Mouse (Mus musculus): ENCODE measurements around the gene Sspo. TPM values are rescaled to one million over a fixed set of nuclear protein-coding genes. Genes with fewer than 3 reads are reported as not detected.

Gene Sspo
- total RNA-seq (2014; rRNA removed), result 4.6 and 7.3 TPM in 2 replicates
- polyA plus RNA-seq (2015; fragmentation: Nextera tagmentation; extraction: Ambion mirVana), result 0.67 and 1.2 TPM in 2 replicates

DNA sequence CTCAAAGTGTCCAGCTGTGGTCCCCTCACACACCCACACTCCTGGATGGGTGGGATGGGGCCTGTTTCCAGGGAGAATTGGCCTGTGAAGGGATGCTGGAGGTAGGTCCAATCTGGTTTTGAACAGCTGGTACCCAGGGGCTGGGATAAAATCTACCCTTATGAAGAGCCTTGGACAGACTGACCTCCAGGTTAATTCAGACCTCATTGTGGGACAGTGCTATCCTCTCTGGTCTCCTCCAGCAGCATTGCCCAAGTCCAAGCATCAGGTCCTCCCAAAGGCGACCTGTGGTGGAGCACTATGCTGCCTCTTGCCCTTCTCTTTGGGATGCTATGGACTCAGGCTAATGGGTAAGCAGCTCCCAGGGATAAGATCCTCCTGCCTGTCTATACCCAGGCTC is at the start of gene Sspo:
TSS of gene Sspo (plus strand) at position 301 of the 400 bp plus-strand sequence.
- Histone ChIP-seq H3K27ac (ENCODE audit: low read depth, low read length) (no peak within 1 kb of the TSS), H3K36me3 (ENCODE audit: insufficient read depth, low read length) (no peaks in the 10 kb centered on the region), H3K27me3 (ENCODE audit: insufficient read depth, low read length) (no peaks in the 10 kb centered on the region), H3K9me3 (ENCODE audit: low read length) (no peaks in the 10 kb centered on the region), H3K4me2 (ENCODE audit: low read depth, low read length, poor library complexity, severe bottlenecking) (no peak within 1 kb of the TSS), H3K4me3 (ENCODE audit: low read depth, low read length) (no peak within 1 kb of the TSS), H3K9ac (replicated peaks; ENCODE audit: low read length, poor library complexity, severe bottlenecking) (no peak within 1 kb of the TSS), H3K4me1 (ENCODE audit: insufficient read depth, low read length) (peaks cover 5% of the 10 kb centered on the region; the same call in 1 of the 2 replicates)
- TF ChIP-seq CTCF (IDR thresholded peaks at IDR 0.05), result no peak
- ATAC-seq (ENCODE audit: low FRiP score) (no peak), DNase-seq (ENCODE audit: low spot score) (no peak)
- 85% methylated on average over 1 of the region's 1 CpGs for WGBS

DNA sequence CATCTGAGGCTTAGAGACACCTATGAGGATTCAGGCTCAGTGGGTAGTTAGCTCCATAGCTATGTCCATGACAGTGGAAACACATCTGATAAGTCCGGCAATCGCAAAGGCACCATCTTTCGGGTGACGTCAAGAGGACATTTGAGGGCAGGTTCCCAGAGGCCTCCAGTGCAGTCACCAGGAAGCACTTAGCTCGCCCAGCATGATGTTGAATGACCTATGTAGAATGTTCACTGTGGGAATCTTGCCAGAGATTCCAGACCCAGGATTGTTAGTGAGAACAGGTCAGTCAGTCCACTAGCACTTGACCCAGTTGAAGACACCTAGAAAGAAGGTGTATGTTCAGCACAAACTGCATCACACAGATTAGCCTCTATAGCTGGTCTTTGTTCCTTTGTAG is 48.1 kb upstream of the Sspo start:
- H3K9me3 ChIP-seq (ENCODE audit: low read length), result no peaks in the 10 kb centered on the region
- ATAC-seq (ENCODE audit: low FRiP score) (no peak), DNase-seq (ENCODE audit: low spot score) (no peak)
- H3K4me2 ChIP-seq (ENCODE audit: low read depth, low read length, poor library complexity, severe bottlenecking), result no peak overlapping the region
- H3K4me3 ChIP-seq (ENCODE audit: low read depth, low read length), result no peak overlapping the region
- 96% methylated on average over 5 of the region's 5 CpGs for WGBS
- H3K27ac ChIP-seq (ENCODE audit: low read depth, low read length), result no peak overlapping the region
- no peaks in the 10 kb centered on the region for H3K27me3 ChIP-seq (ENCODE audit: insufficient read depth, low read length)
- TF ChIP-seq CTCF (IDR thresholded peaks at IDR 0.05), result no peak
- H3K36me3 ChIP-seq (ENCODE audit: insufficient read depth, low read length), result peaks cover 10% of the 10 kb centered on the region
- no peak overlapping the region for H3K9ac ChIP-seq (replicated peaks; ENCODE audit: low read length, poor library complexity, severe bottlenecking)
- H3K4me1 ChIP-seq (ENCODE audit: insufficient read depth, low read length), result peaks cover 10% of the 10 kb centered on the region

DNA sequence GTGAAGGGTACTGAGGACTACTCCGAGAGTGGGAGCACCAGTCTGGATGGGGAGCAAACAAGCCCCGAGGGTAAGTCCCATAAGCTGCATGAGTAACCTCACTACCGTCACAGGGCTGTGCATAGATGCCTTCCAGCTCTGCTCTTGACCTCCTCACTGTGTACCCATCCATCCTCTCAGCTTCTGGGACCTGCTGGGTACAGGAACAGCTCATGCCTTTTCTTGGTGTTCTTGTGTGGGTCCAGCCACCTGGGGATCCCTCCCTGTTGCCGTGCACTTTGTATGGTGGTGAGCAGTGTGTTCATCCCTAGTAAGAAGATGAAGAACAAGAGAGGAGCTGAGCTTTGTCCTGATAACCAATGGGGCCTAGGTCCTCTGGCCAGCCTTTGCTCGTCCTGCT is 44.0 kb upstream of the Sspo start:
- no peaks in the 10 kb centered on the region for H3K4me1 ChIP-seq (ENCODE audit: insufficient read depth, low read length)
- peaks cover 38% of the 10 kb centered on the region for H3K36me3 ChIP-seq (ENCODE audit: insufficient read depth, low read length)
- no peak overlapping the region for H3K27ac ChIP-seq (ENCODE audit: low read depth, low read length)
- no peak overlapping the region for H3K4me3 ChIP-seq (ENCODE audit: low read depth, low read length)
- 96% methylated on average over 5 of the region's 5 CpGs for WGBS
- DNase-seq (ENCODE audit: low spot score), result no peak
- no peak for TF ChIP-seq CTCF (IDR thresholded peaks at IDR 0.05)
- ATAC-seq (ENCODE audit: low FRiP score), result no peak
- no peak overlapping the region for H3K4me2 ChIP-seq (ENCODE audit: low read depth, low read length, poor library complexity, severe bottlenecking)
- no peak overlapping the region for H3K9ac ChIP-seq (replicated peaks; ENCODE audit: low read length, poor library complexity, severe bottlenecking)
- no peaks in the 10 kb centered on the region for H3K9me3 ChIP-seq (ENCODE audit: low read length)
- H3K27me3 ChIP-seq (ENCODE audit: insufficient read depth, low read length), result no peaks in the 10 kb centered on the region

DNA sequence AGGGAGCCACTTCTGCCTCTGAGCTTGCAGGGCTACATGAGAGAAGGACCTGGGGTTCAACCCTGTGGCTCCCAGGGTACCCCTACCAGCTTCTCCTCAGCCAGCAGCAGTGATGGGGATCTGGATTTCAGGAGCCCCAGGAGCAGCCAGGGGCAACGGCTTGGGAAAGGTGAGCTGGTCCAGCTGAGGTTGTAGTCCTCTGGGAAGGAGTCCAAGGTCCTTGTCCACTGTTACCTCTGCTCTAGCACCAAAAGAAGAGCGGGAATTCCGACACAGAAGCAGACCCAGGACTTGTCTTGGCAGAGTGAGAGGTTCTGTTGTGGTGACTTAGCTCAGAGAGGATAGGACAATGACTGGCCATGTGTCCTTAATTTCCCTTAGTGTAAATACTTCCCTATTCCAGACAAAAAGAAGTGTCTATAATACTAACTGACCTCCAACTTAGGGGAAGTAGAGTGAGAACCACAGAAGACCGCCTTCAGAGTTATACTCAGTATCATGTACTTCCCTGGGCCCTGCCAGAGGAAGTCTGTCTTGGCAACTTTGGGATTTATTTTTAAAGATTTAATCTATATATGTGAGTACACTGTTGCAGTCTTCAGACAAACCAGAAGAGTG is 38.2 kb upstream of the Sspo start:
- TF ChIP-seq CTCF (IDR thresholded peaks at IDR 0.05), result no peak
- ATAC-seq (ENCODE audit: low FRiP score) (no peak), DNase-seq (ENCODE audit: low spot score) (no peak)
- H3K27ac ChIP-seq (ENCODE audit: low read depth, low read length), result no peak overlapping the region
- WGBS, result 96% methylated on average over 4 of the region's 4 CpGs
- peaks cover 84% of the 10 kb centered on the region for H3K36me3 ChIP-seq (ENCODE audit: insufficient read depth, low read length)
- H3K27me3 ChIP-seq (ENCODE audit: insufficient read depth, low read length), result no peaks in the 10 kb centered on the region
- no peaks in the 10 kb centered on the region for H3K4me1 ChIP-seq (ENCODE audit: insufficient read depth, low read length)
- no peak overlapping the region for H3K9ac ChIP-seq (replicated peaks; ENCODE audit: low read length, poor library complexity, severe bottlenecking)
- H3K4me2 ChIP-seq (ENCODE audit: low read depth, low read length, poor library complexity, severe bottlenecking), result no peak overlapping the region
- H3K9me3 ChIP-seq (ENCODE audit: low read length), result no peaks in the 10 kb centered on the region
- no peak overlapping the region for H3K4me3 ChIP-seq (ENCODE audit: low read depth, low read length)

DNA sequence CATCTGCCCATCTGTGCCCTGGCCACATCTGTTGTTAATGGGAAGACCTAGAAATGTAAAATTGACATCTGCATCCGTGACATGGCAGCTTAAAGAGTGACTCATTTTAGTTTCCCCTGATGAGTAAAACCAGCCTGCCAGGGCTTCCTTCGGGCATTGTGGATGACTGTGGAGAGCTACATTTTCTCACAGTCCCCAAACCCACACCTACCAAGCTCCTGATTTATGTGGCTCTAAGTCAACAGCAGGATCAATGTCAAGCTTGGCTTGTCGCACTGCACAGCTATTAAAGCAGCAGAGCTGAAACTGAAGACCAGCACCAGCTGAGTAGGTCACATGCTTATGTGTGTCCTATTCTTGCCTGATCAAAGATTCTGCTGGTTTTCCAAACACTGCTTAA is 37.5 kb upstream of the Sspo start:
- Histone ChIP-seq H3K9me3 (ENCODE audit: low read length) (no peaks in the 10 kb centered on the region), H3K27me3 (ENCODE audit: insufficient read depth, low read length) (no peaks in the 10 kb centered on the region), H3K4me3 (ENCODE audit: low read depth, low read length) (no peak overlapping the region), H3K4me1 (ENCODE audit: insufficient read depth, low read length) (no peaks in the 10 kb centered on the region), H3K4me2 (ENCODE audit: low read depth, low read length, poor library complexity, severe bottlenecking) (no peak overlapping the region), H3K9ac (replicated peaks; ENCODE audit: low read length, poor library complexity, severe bottlenecking) (no peak overlapping the region), H3K36me3 (ENCODE audit: insufficient read depth, low read length) (peaks cover 86% of the 10 kb centered on the region), H3K27ac (ENCODE audit: low read depth, low read length) (no peak overlapping the region)
- ATAC-seq (ENCODE audit: low FRiP score) (no peak), DNase-seq (ENCODE audit: low spot score) (no peak)
- WGBS, result 83% methylated on average over 3 of the region's 3 CpGs
- no peak for TF ChIP-seq CTCF (IDR thresholded peaks at IDR 0.05)

DNA sequence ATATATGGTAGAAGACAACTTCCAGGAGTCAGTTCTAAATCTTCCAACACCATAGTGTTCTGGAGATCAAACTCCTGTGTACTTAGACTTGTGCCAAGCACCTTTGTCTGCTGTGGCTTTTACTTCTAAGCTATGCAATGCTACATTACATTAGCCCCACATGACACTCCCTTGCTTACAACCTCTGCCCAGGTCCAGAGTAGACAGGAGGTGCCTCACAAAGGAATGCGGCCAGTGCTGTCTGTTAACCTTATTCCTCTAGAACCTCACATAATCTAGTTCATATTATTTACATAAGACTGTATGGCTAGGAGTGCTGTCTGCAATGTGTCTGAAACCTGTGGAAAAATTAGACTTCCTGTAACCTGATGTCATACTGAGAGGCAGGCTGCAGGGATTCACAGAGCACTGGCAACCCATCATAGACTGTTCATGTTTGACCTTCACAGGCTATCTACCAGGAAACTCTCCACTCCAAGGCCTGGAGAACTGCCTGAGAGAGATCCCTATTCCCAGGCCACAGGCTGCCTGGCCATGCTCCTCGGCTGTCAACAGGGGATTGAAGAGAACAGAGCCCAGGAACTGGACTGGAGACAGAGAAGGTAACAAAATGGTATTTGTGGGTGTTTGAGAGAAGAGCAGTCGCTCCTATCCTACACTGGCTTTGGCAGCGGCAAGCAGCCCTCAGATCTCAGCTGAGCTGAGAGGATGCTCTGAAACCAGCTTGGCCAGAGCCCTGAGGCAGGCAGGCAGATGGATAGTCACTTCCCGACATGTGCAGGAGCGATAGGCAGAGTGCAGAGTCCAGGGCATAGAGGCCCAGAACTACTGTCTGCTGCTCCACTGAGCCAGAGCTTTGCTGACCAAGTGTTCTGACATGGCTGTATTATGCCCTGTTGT is 36.6 kb upstream of the Sspo start:
- Histone ChIP-seq H3K9me3 (ENCODE audit: low read length) (no peaks in the 10 kb centered on the region), H3K4me1 (ENCODE audit: insufficient read depth, low read length) (no peaks in the 10 kb centered on the region), H3K27ac (ENCODE audit: low read depth, low read length) (no peak overlapping the region), H3K27me3 (ENCODE audit: insufficient read depth, low read length) (no peaks in the 10 kb centered on the region), H3K36me3 (ENCODE audit: insufficient read depth, low read length) (peaks cover 94% of the 10 kb centered on the region), H3K4me3 (ENCODE audit: low read depth, low read length) (no peak overlapping the region), H3K9ac (replicated peaks; ENCODE audit: low read length, poor library complexity, severe bottlenecking) (no peak overlapping the region), H3K4me2 (ENCODE audit: low read depth, low read length, poor library complexity, severe bottlenecking) (no peak overlapping the region)
- TF ChIP-seq CTCF (IDR thresholded peaks at IDR 0.05), result no peak
- DNase-seq (ENCODE audit: low spot score) (no peak), ATAC-seq (ENCODE audit: low FRiP score) (no peak)
- WGBS, result 97% methylated on average over 6 of the region's 6 CpGs
